Mouse (Mus musculus): Measurements from ENCODE around the gene Myh7b.

GRCm38 (mm10) chr2:155667881-155668280 lies 56.9 kb downstream of the Myh7b start:
- TF ChIP-seq POLR2A (IDR thresholded peaks at IDR 0.05; ENCODE audit: borderline replicate concordance, extremely low read depth, insufficient read depth, insufficient read length, poor library complexity, severe bottlenecking), result no peak
- no peak for TF ChIP-seq CTCF (IDR thresholded peaks at IDR 0.05; ENCODE audit: borderline replicate concordance, extremely low read depth, insufficient read depth, insufficient read length)
